Mouse (Mus musculus): ENCODE results near the gene Id1. TPM values are rescaled to one million over a fixed set of nuclear protein-coding genes. Genes with fewer than 3 reads are reported as not detected.

Gene Id1
- polyA plus RNA-seq, 1 experiment from 2014 or later = 22.3 TPM

DNA sequence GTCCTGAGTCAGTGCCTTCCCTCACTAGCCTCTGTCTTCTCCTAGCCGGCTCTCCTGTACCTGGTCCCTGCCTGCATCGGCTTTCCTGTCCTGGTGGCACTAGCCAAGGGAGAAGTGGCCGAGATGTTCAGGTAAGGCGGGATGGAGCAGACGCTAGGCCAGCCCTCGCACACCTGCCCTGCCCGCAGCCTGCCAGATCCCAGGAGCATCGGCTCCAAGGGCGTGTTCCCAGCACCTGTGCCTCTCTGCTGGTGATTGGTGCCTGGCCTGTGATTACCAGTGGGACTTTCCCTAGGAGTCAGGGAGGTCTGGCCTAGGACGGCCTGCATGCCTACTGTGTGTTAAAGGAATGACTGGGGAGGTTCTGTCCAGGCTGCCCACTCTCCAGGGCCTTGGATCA lies 35.9 kb upstream of the Id1 start:
- no peaks in the 10 kb centered on the region for H3K9me3 ChIP-seq (ENCODE audit: control insufficient read depth, low read length)
- 96% methylated on average over 10 of the region's 10 CpGs for WGBS
- H3K4me2 ChIP-seq (ENCODE audit: low read length) = no peak overlapping the region
- ATAC-seq = no peak
- no peaks in the 10 kb centered on the region; the same call in 1 of the 2 replicates for H3K4me1 ChIP-seq (replicated peaks; ENCODE audit: control insufficient read depth, insufficient read depth, low read length)
- no peak overlapping the region for H3K27ac ChIP-seq (ENCODE audit: low read length)
- H3K9ac ChIP-seq (replicated peaks; ENCODE audit: low read depth, low read length) = no peak overlapping the region
- H3K36me3 ChIP-seq (ENCODE audit: control insufficient read depth, insufficient read depth) = peaks cover 46% of the 10 kb centered on the region
- no peaks in the 10 kb centered on the region for H3K27me3 ChIP-seq (replicated peaks; ENCODE audit: control insufficient read depth, insufficient read depth, low read length)
- no peak overlapping the region for H3K4me3 ChIP-seq (replicated peaks; ENCODE audit: low read length)

DNA sequence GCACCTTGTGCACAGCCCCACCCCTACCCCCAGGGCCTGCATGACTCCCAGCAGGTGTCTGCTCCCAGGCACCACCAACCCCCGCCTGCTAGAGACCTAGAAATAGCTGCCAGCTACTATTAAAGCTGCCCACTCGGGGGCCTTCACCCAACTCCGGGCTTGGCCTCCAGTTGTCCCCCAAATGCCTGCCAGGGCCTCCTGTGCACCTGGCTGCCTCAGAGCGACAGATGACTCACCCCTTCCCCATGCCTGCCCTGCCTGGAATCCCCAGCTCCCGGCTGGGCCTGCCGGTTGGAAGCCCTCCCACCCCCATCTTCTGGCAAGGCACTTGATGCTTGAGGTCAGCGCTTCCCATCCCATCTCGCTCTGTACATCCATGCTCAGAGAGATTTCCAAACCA lies 35.3 kb upstream of the Id1 start:
- 91% methylated on average over 8 of the region's 8 CpGs for WGBS
- H3K27ac ChIP-seq (ENCODE audit: low read length) = no peak overlapping the region
- H3K27me3 ChIP-seq (replicated peaks; ENCODE audit: control insufficient read depth, insufficient read depth, low read length) = no peaks in the 10 kb centered on the region
- ATAC-seq = no peak
- H3K4me1 ChIP-seq (replicated peaks; ENCODE audit: control insufficient read depth, insufficient read depth, low read length) = peaks cover 2% of the 10 kb centered on the region; the same call in 1 of the 2 replicates
- H3K9ac ChIP-seq (replicated peaks; ENCODE audit: low read depth, low read length) = no peak overlapping the region
- no peak overlapping the region for H3K4me3 ChIP-seq (replicated peaks; ENCODE audit: low read length)
- no peaks in the 10 kb centered on the region for H3K9me3 ChIP-seq (ENCODE audit: control insufficient read depth, low read length)
- no peak overlapping the region for H3K4me2 ChIP-seq (ENCODE audit: low read length)
- H3K36me3 ChIP-seq (ENCODE audit: control insufficient read depth, insufficient read depth) = peaks cover 45% of the 10 kb centered on the region

DNA sequence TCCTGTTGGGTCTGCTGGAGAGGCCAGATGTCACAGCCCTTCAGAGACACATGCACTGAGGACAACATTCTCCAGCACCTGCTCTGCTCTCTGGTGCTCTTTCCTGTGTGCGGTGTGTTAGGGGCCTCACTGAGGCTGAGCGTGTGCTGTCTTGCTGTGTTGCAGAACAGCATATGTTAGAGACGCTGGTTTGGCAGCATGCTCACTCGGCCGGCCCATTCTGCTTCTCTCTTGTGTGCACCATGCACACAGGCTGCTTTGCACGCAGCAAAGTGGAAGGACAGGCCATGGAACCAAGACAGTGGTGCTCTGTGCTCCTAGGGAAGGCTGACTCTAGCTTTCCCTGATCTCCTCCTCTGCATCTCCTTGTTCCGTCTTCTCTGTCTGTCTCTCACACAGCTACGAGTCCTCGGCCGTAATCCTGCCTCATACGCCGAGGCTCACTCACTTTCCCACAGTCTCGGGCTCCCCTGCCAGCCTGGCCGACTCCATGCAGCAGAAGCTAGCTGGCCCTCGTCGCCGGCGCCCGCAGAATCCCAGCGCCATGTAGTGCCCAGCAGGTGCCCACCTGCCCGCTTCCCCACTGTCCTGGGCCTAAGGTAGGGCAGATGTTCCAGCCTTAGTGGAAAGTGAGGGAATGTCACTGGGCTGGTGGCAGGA lies 32.3 kb upstream of the Id1 start:
- no peak for ATAC-seq
- Histone ChIP-seq H3K36me3 (ENCODE audit: control insufficient read depth, insufficient read depth) (peaks cover 30% of the 10 kb centered on the region), H3K9me3 (ENCODE audit: control insufficient read depth, low read length) (no peaks in the 10 kb centered on the region), H3K9ac (replicated peaks; ENCODE audit: low read depth, low read length) (no peak overlapping the region), H3K27ac (ENCODE audit: low read length) (no peak overlapping the region), H3K27me3 (replicated peaks; ENCODE audit: control insufficient read depth, insufficient read depth, low read length) (no peaks in the 10 kb centered on the region), H3K4me1 (replicated peaks; ENCODE audit: control insufficient read depth, insufficient read depth, low read length) (peaks cover 15% of the 10 kb centered on the region), H3K4me3 (replicated peaks; ENCODE audit: low read length) (no peak overlapping the region), H3K4me2 (ENCODE audit: low read length) (no peak overlapping the region)
- 92% methylated on average over 21 of the region's 21 CpGs for WGBS

DNA sequence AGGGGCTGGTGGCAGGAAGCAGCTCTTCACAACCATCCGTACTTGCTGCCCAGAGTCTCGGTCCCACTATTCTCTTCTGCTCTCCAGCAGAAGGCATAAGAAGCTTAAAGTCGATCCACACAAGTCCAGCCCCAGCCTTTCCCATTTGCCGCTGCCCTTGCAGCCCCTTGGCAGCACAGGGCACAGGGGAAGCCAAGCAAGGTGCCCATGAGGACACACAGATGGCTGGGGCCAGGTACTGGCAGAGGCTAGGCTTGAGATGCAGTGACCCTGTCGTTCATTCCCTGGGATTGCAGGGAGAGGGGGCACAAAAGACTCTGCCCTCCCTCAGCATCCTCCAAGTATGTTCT lies 31.8 kb upstream of the Id1 start:
- 89% methylated on average over 5 of the region's 5 CpGs for WGBS
- Histone ChIP-seq H3K36me3 (ENCODE audit: control insufficient read depth, insufficient read depth) (peaks cover 29% of the 10 kb centered on the region), H3K4me2 (ENCODE audit: low read length) (no peak overlapping the region), H3K9ac (replicated peaks; ENCODE audit: low read depth, low read length) (no peak overlapping the region), H3K9me3 (ENCODE audit: control insufficient read depth, low read length) (no peaks in the 10 kb centered on the region), H3K27ac (ENCODE audit: low read length) (no peak overlapping the region), H3K4me3 (replicated peaks; ENCODE audit: low read length) (no peak overlapping the region), H3K27me3 (replicated peaks; ENCODE audit: control insufficient read depth, insufficient read depth, low read length) (no peaks in the 10 kb centered on the region), H3K4me1 (replicated peaks; ENCODE audit: control insufficient read depth, insufficient read depth, low read length) (peaks cover 15% of the 10 kb centered on the region)
- no peak for ATAC-seq

DNA sequence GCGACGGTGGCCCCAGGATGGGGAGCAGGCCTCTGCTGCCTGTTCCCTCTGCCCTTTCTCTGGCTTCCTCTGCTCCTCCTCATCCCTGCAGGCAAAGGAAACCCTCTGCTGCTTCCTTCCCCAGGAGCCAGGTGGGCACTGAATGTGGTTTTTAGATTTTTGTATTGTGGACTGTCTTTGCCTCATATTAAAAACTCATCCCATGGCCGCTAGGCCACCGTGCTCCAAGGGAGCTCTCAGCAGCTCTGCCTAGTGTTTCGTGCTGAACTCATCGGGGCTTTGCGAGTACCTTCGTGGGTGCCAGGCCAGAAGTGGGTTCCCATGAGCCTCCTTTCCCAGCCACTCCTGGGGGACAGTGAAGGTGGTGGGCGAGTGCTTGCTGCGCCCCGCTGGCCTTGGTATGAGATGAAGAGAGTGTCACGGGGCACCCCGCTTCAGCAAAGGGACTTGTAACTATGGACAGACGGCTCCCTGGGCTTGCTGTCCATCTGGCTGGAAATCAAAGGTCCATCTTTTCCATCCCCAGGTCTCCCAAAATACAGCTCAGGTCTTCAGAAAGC lies 31.2 kb upstream of the Id1 start:
- peaks cover 15% of the 10 kb centered on the region for H3K4me1 ChIP-seq (replicated peaks; ENCODE audit: control insufficient read depth, insufficient read depth, low read length)
- WGBS = 88% methylated on average over 14 of the region's 14 CpGs
- H3K27ac ChIP-seq (ENCODE audit: low read length) = no peak overlapping the region
- H3K9ac ChIP-seq (replicated peaks; ENCODE audit: low read depth, low read length) = no peak overlapping the region
- H3K27me3 ChIP-seq (replicated peaks; ENCODE audit: control insufficient read depth, insufficient read depth, low read length) = no peaks in the 10 kb centered on the region
- no peak for ATAC-seq
- peaks cover 27% of the 10 kb centered on the region for H3K36me3 ChIP-seq (ENCODE audit: control insufficient read depth, insufficient read depth)
- no peak overlapping the region for H3K4me3 ChIP-seq (replicated peaks; ENCODE audit: low read length)
- no peaks in the 10 kb centered on the region for H3K9me3 ChIP-seq (ENCODE audit: control insufficient read depth, low read length)
- no peak overlapping the region for H3K4me2 ChIP-seq (ENCODE audit: low read length)

DNA sequence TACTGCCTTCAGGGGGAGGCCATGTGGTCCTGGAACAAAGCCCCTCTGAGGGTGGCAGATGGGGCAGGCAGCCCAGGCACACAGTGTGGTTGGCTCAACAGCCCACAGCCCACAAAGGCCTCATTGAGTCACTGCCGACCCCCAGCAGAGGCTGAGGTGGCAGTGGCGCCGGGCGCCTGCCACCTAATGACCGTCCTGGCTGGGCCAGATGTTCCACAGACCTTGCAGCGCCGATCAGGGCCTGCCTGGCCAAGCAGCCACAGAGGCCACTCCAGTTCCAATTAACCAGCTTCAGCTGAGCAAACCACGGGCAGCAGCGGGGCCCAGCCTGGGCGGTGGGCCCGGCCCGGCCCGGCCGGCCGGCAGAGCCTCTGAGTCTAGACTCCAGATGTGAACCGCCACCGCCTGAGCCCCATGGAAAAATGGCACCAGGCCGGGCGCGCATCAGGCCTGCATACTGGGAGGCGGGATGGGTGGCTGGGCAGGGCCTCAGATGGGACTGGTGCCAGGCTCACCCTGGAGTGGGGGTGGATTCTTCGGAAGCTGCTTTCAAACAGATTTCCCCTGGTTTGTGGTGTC lies 30.0 kb upstream of the Id1 start:
- H3K4me3 ChIP-seq (replicated peaks; ENCODE audit: low read length) = no peak overlapping the region
- peaks cover 15% of the 10 kb centered on the region for H3K4me1 ChIP-seq (replicated peaks; ENCODE audit: control insufficient read depth, insufficient read depth, low read length)
- ATAC-seq = peak; percentile 66
- no peaks in the 10 kb centered on the region for H3K9me3 ChIP-seq (ENCODE audit: control insufficient read depth, low read length)
- H3K36me3 ChIP-seq (ENCODE audit: control insufficient read depth, insufficient read depth) = peaks cover 19% of the 10 kb centered on the region
- no peak overlapping the region for H3K4me2 ChIP-seq (ENCODE audit: low read length)
- no peak overlapping the region; the same call in 1 of the 2 replicates for H3K9ac ChIP-seq (replicated peaks; ENCODE audit: low read depth, low read length)
- no peaks in the 10 kb centered on the region for H3K27me3 ChIP-seq (replicated peaks; ENCODE audit: control insufficient read depth, insufficient read depth, low read length)
- WGBS = 61% methylated on average over 22 of the region's 22 CpGs
- H3K27ac ChIP-seq (ENCODE audit: low read length) = peak overlapping the region; percentile 54; the same call in 1 of the 2 replicates

DNA sequence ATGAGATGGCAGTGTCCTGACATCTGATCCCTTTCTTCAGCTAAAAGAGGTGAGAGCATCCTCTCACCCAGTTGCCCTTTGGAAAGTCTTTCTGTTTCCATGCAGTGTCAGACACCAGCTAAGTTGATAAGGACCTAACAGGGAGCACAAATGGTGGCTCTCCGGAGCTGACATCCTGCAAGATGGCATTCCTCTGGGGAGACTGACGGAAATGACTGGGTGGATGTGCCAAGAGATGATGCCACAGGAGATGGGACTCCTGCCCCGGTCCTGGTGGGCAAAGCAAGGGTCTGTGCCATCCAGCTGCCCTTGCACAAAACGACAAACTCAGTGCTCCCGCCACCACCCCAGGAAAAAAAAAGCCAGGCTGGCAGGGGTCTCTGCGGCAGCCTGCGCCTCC lies 28.9 kb upstream of the Id1 start:
- ATAC-seq = peak; percentile 7
- H3K4me1 ChIP-seq (replicated peaks; ENCODE audit: control insufficient read depth, insufficient read depth, low read length) = peaks cover 15% of the 10 kb centered on the region
- peak overlapping the region; percentile 35 for H3K4me3 ChIP-seq (replicated peaks; ENCODE audit: low read length)
- no peaks in the 10 kb centered on the region for H3K27me3 ChIP-seq (replicated peaks; ENCODE audit: control insufficient read depth, insufficient read depth, low read length)
- no peaks in the 10 kb centered on the region for H3K9me3 ChIP-seq (ENCODE audit: control insufficient read depth, low read length)
- H3K36me3 ChIP-seq (ENCODE audit: control insufficient read depth, insufficient read depth) = peaks cover 8% of the 10 kb centered on the region
- H3K27ac ChIP-seq (ENCODE audit: low read length) = peak overlapping the region; percentile 42
- peak overlapping the region; percentile 56 for H3K9ac ChIP-seq (replicated peaks; ENCODE audit: low read depth, low read length)
- peak overlapping the region; percentile 52 for H3K4me2 ChIP-seq (ENCODE audit: low read length)
- WGBS = 27% methylated on average over 7 of the region's 7 CpGs

DNA sequence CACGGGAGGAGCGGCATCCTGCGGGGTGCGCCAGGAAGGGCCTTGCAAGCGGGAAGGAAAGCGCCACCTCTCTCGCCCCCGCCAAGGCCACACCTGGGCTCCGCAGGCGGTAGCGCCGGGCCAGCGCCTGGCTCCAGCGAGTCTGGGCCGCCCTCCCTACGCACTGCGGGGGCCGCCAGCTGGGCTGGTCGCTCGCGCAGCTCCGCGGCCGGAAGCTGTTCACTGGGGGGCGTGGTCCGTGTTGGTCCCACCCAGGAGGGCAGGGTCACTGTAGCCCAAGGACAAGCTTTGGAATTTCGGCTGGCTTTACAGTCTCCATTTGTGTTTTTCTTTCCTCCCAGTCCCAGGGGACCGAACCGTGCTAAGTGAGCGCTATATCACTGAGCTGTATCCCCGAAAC lies 28.4 kb upstream of the Id1 start:
- H3K36me3 ChIP-seq (ENCODE audit: control insufficient read depth, insufficient read depth) = peaks cover 8% of the 10 kb centered on the region
- H3K4me3 ChIP-seq (replicated peaks; ENCODE audit: low read length) = peak overlapping the region; percentile 35
- peaks cover 15% of the 10 kb centered on the region for H3K4me1 ChIP-seq (replicated peaks; ENCODE audit: control insufficient read depth, insufficient read depth, low read length)
- no peaks in the 10 kb centered on the region for H3K9me3 ChIP-seq (ENCODE audit: control insufficient read depth, low read length)
- WGBS = 10% methylated on average over 31 of the region's 31 CpGs
- H3K9ac ChIP-seq (replicated peaks; ENCODE audit: low read depth, low read length) = peak overlapping the region; percentile 56
- ATAC-seq = peak; percentile 89
- H3K27ac ChIP-seq (ENCODE audit: low read length) = peak overlapping the region; percentile 42
- peak overlapping the region; percentile 52 for H3K4me2 ChIP-seq (ENCODE audit: low read length)
- no peaks in the 10 kb centered on the region for H3K27me3 ChIP-seq (replicated peaks; ENCODE audit: control insufficient read depth, insufficient read depth, low read length)

DNA sequence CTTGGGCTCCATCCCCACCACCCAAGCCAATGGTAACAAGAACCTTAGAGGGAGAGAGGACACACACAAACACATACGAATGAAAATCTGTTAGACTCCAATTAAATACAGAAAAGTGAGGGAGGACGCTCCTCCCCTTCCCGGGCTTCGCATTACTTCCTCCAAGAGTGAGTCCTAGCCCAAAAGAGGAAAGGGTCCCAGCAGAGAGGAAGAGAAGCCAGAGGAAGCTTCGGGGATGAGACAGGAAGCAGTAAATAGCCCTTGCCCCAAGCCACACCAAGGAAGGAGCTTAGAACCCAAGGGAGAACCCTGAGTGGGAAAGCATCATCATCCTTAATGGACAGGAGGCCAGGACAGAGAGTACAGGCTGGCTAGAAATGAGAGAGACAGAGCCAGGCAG lies 27.0 kb upstream of the Id1 start:
- no peak for ATAC-seq
- H3K27ac ChIP-seq (ENCODE audit: low read length) = no peak overlapping the region
- no peak overlapping the region for H3K4me3 ChIP-seq (replicated peaks; ENCODE audit: low read length)
- H3K9ac ChIP-seq (replicated peaks; ENCODE audit: low read depth, low read length) = no peak overlapping the region
- no peaks in the 10 kb centered on the region for H3K9me3 ChIP-seq (ENCODE audit: control insufficient read depth, low read length)
- peaks cover 2% of the 10 kb centered on the region for H3K36me3 ChIP-seq (ENCODE audit: control insufficient read depth, insufficient read depth)
- no peaks in the 10 kb centered on the region for H3K27me3 ChIP-seq (replicated peaks; ENCODE audit: control insufficient read depth, insufficient read depth, low read length)
- no peak overlapping the region for H3K4me2 ChIP-seq (ENCODE audit: low read length)
- WGBS = 92% methylated on average over 5 of the region's 5 CpGs
- H3K4me1 ChIP-seq (replicated peaks; ENCODE audit: control insufficient read depth, insufficient read depth, low read length) = peaks cover 15% of the 10 kb centered on the region
